Mouse (Mus musculus): ENCODE results near the gene Manbal.
A peak's percentile ranks its signal among the peaks of the same experiment; 100 is the strongest.

Manbal gene

DNA sequence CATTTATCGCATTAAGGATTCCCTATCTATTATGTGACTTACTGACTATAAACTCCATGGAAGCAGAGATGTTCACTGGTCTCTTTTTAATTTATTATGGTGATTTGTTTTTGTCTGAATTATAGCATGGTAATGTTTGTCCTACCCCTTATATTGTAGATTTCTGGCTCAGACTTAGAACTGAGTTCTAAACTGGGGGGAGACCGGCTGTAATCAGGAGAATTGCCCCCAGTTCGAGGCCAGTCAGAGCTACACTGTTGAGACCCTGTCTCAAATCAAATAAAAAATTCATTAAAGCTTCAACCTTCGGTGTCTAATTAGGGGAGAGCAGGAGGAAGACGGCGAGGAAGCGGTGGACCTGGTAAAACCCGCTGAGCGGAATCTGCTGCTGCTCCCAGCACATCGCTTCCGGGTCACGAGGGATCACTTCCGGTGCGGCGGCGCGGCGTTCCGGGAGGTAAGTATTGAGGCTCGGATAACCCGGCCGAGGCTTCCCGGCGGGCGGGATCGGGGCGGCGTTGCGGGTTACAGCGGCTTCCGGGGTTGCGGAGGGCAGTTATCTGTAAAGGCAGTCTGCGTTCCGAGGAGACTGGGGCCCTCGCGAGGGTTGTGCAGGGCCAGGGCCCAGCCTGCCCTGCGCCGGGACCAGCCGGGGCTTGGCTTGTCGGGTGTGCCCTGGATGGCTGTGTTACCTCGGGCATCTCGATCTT is at the start of gene Manbal:
Gene Manbal, plus strand, starts transcription at position 411 of the 710 bp plus-strand sequence.
- DNase-seq (ENCODE audit: low read depth in 2 of 2, low spot score in 2 of 2) = peak; percentile 95

DNA sequence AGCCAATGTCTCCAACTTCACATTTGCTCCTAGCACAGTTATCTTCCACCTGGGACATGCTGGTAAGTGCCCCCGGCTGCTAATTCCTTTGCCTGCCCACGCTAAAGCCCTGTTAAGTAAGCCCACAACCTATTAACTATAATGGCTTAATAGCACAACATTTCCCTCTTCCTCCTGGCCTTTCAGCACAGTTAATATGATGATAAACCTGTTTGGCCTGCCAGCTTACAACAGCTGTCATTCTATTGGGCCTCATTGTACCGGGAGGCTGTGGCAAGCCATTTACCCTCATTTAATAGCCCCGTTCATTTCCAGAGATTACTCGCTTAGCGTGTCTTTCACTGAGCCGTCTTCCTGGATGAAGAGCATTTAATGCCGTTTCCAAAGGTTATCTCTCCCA is 47.3 kb upstream of the Manbal start:
- no peak for DNase-seq (ENCODE audit: low read depth in 2 of 2, low spot score in 2 of 2)

- no peak for DNase-seq (ENCODE audit: low read depth in 2 of 2, low spot score in 2 of 2)
Observed at GRCm38 (mm10) chr2:157320886-157321285, 46.5 kb upstream of the Manbal start.

DNA sequence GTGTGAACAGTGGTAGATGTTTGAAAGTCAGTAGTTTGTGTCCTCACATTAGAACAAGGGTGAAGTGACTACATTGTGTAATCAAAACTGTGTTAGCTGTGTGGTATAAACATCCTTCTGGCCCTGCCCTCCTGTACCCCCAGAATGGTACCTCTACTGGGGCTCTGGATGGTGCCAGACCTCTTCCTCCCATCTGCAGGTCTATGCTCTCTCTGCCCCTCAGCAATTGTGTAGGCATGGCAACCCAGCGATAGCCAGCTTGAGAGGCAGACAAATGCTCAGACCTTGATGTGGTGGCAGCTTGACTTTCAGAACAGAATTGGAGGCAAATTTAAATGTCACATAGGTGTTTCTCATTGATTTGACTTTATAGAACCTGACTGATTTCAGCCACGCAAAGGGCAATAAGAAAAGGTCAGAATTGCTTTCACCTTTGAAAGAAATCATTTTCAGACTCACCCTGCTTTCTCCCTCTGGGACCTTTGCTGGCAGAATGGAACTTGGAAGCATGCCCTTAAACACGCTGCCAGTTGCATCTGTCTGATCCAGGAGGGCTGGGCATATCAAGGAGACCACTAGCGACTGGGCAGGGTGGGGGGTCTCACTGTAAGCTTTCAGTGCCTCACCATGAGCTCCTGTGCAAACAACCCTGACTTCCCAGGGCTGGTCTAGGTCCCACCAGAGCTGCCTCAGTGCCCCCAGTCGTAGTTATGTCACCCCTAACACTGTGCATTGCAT is 45.2 kb upstream of the Manbal start:
- no peak for DNase-seq (ENCODE audit: low read depth in 2 of 2, low spot score in 2 of 2)

DNA sequence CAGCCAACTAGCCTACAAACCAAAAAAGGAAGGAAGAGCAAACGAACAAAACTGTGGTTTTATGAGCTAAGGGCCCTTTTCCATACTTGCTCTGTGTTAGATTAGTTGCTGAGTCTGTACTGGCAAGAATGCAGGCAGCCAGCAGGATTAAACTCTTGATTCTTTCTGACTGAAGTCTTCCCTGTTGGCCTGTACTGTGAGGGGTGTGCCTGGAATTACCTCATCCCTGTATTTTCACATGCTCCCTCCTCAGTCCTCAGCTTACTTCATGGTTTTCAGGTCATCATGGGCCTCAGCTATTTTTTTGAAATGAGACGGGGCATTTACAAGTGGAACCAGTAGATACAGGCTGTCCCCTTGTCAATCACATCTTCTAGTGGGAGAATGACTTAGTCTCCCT is 42.2 kb upstream of the Manbal start:
- DNase-seq (ENCODE audit: low read depth in 2 of 2, low spot score in 2 of 2) = no peak

DNA sequence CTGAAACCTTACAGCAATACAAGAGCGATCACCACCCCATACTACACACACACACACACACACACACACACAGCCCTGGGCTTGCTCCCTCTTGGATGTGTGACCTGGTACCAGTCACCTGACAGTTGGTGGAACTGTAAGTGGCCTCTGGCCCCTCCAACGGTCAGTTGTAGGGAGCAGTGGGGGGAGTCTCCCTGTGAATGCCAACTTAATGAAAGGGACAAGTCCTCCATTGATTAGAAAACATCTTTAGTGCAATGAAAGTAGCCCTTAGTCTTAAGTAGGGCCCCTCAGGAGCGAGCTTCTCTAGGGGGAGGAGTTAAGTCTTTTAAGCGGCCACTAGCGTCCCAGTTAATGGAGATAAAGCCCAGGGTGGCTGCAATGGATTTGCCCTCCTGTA is 39.3 kb upstream of the Manbal start:
- DNase-seq (ENCODE audit: low read depth in 2 of 2, low spot score in 2 of 2) = no peak

- DNase-seq (ENCODE audit: low read depth in 2 of 2, low spot score in 2 of 2) = no peak
Observed at GRCm38 (mm10) chr2:157328570-157328969, 38.8 kb upstream of the Manbal start.

DNA sequence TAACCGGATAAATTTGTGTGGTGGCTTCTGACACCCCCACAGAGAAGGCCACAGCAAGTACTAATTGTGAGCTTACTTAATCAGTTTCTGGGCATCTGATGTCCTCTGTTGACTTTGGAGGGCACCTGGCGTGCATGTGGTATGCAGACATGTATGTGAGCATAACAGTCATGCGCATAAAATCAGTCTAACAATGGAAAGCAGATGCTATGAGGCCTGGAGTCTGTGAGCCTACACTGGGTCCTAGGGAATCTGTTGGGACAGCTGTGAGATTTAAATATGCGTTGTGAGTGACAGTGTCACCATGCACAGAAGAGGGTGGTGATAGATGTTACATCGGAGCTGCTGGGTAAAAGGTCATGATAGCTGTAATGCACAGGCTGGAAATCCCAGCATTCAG is 35.3 kb upstream of the Manbal start:
- DNase-seq (ENCODE audit: low read depth in 2 of 2, low spot score in 2 of 2) = no peak

GRCm38 (mm10) chr2:157338663-157339062 is 28.7 kb upstream of the Manbal start:
- DNase-seq (ENCODE audit: low read depth in 2 of 2, low spot score in 2 of 2) = peak; percentile 52 to 64

DNA sequence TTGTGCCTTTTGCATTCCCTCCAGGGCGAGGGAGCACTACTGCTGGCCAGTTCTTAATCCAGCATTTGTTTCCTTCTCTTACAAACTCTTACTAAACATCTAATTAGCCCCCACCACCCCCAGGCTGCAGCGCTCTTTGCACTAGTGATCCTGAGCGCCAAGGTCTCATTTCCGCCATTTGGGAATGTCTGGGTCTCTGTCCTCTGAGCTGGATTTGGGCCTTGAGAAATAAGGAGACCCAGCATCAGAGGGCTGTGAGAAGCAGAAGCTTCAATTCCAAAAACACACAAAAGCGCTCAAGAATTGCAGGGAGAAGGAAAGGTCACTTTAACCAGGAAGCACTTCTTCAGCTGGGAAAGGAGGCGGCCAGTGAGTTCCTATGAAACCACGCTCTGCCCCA is 27.9 kb upstream of the Manbal start:
- no peak for DNase-seq (ENCODE audit: low read depth in 2 of 2, low spot score in 2 of 2)

DNA sequence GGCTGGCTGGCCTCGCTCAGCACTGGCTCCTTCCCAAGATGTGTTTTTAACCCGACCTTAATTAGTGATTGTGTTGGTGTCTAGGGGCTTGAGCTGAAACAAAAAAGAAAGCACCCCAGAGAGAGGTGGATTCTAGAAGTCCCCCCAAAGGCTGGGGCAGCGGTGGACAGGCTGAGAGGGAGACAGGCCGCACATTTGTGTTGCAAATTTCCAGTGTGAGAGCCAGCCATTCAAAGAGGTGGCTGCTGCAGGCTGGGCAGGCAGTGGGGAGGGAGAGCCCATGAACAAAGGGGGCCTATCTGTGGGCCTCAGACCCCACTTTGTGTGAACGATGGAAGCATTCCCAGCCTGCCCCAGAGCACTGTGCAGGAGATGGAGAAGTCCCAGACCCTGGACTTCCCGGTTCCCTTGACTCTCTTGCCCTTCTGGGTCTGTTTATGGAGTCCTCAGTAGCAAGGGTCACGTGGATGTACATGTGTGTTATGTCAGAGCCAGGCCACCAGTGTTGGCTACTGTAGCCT is 27.1 kb upstream of the Manbal start:
- DNase-seq (ENCODE audit: low read depth in 2 of 2, low spot score in 2 of 2) = no peak

- peak; percentile 49 to 61 for DNase-seq (ENCODE audit: low read depth in 2 of 2, low spot score in 2 of 2)
Observed at GRCm38 (mm10) chr2:157341554-157342270, 25.7 kb upstream of the Manbal start.

GRCm38 (mm10) chr2:157342328-157342926 is 25.0 kb upstream of the Manbal start:
- no peak for DNase-seq (ENCODE audit: low read depth in 2 of 2, low spot score in 2 of 2)

DNA sequence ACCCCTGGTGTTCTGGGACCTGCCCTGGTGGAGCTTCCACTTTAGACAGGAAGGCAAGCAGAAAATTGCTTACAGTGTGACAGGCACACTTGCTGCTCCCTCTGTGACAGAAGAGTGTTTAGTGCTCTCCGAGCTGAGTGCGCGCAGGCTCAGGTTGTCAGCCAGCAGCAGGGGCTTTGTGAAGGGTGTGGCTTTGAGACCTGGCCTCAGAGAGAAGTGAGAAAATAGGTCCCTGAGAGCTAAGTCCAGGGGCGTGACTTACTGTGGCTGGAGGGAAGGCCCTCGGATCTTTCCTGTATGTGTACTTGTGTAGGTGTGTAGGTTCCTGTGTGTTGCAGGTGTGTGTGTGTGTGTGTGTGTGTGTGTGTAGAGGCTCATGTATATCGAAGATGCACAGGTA is 24.1 kb upstream of the Manbal start:
- no peak for DNase-seq (ENCODE audit: low read depth in 2 of 2, low spot score in 2 of 2)

DNA sequence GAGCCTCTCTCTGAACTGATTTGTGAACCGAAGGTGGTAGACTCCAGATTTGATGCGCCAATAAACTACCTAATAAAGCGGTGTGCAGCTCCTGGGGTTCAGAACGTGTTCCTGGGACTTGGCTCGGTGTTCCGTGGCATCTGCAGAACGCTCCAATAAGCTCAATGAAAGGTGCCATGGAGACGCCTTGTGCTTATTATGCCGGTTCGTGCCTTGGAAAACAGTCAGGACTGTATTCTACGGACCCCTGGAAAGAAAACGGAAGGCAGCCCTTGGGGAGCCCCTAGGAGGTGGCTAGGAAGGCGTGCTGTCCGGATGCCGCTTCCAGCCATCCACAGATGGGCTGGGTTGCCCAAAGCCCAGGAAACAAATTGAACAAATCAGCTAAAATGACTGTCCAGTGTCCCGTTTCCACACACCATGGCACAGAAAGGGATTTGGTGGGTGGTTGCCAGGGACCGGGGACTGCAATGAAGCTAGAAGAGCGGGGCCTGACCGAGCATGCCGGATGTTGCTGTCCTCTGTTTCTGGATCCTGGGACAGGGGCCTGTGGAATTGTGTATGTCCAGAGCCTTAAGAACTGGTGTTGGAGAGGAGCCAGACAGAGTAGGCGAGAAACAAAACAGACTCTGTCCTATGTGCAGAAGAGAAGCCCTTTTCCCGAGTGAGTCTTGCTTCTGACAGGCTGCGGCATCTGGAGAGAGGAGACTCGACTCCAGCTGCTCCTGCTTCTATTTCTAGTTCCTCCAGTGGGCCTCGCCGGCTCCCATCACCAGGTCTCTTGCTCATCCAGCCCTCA is 19.8 kb upstream of the Manbal start, which contains the start of gene Ghrh:
Gene Ghrh, minus strand, starts transcription at position 146 of the 799 bp plus-strand sequence.
- no peak for DNase-seq (ENCODE audit: low read depth in 2 of 2, low spot score in 2 of 2)

GRCm38 (mm10) chr2:157349121-157349778 is 18.1 kb upstream of the Manbal start:
- no peak for DNase-seq (ENCODE audit: low read depth in 2 of 2, low spot score in 2 of 2)

DNA sequence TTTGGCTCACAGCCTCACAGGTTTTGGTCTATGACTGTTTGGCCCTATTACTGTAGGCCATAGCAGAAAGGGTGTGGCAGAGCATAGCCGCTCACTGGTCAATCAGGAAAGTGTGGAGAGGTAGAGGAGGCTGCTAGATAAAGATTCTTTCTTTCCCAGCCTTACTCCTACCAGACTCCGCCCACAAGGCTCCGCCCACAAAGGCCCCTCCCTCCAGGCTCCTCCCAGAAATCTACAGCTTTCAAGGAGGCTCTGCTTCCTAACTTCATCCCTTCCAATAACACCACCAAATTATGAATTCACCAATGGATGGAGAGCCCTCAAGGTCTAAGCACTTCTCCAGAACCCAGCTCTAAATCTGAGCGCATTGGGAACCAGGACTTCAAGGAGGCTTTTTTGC is 14.2 kb upstream of the Manbal start:
- DNase-seq (ENCODE audit: low read depth in 2 of 2, low spot score in 2 of 2) = no peak

DNA sequence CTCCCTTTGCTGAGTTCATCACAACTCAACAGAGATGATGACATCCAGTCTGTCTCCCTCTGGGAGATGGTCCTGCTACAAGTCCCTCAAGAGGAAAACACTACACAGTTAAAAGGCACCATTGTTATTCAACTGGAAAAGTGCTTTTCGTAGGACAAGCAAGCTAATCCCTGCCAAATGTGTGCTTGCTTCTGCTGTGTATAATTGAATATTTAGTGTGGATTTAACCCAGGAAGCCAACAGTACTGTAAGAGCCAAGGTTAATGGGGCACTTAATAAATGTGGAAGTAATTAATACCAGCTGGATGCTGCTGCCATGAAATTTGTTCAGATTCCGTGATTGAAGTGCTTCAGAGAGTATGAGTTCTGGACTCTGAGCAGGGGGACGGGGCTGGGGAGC is 13.3 kb upstream of the Manbal start:
- no peak for DNase-seq (ENCODE audit: low read depth in 2 of 2, low spot score in 2 of 2)

- no peak for DNase-seq (ENCODE audit: low read depth in 2 of 2, low spot score in 2 of 2)
Observed at GRCm38 (mm10) chr2:157360028-157360427, 7.4 kb upstream of the Manbal start.

GRCm38 (mm10) chr2:157363031-157363430 is 4.4 kb upstream of the Manbal start:
- no peak for DNase-seq (ENCODE audit: low read depth in 2 of 2, low spot score in 2 of 2)

Measured in CD8-positive naive resting alpha-beta T cell, adult 2 months (primary cell).